Mouse (Mus musculus) thymus, adult 2 months (tissue): ENCODE measurements around the gene Idh3a. TPM values are rescaled to one million over a fixed set of nuclear protein-coding genes. Genes with fewer than 3 reads are reported as not detected.

Source experiments
- DNase-seq: peaks from one replicate; pipeline ENCODE4 v3.0.0; 2021
- H3K27ac ChIP-seq: fragments of 200-500 bp; 2 replicates; pipeline ENCODE4 v1.5.1; 2012; ENCODE audit warnings: low read length, control low read depth; ENCODE audit not compliant: control insufficient read depth, insufficient read depth
- H3K27me3 ChIP-seq: fragments of 200-500 bp; 2 replicates; pipeline ENCODE4 v1.6.1; 2012; ENCODE audit warnings: mild to moderate bottlenecking, low read length, moderate library complexity, mixed read lengths; ENCODE audit not compliant: control insufficient read depth, insufficient read depth
- H3K36me3 ChIP-seq: fragments of 200-500 bp; 2 replicates; pipeline ENCODE4 v1.6.1; 2012; ENCODE audit warnings: mild to moderate bottlenecking, low read length, moderate library complexity; ENCODE audit not compliant: control insufficient read depth, insufficient read depth
- H3K4me1 ChIP-seq: fragments of 200-500 bp; replicated peaks from 2 replicates; pipeline ENCODE4 v1.6.1; 2012; ENCODE audit warnings: low read length; ENCODE audit not compliant: control insufficient read depth, insufficient read depth
- H3K4me3 ChIP-seq: fragments of 200-500 bp; 2 replicates; pipeline ENCODE4 v1.5.1; 2012; ENCODE audit warnings: mild to moderate bottlenecking, low read length, control low read depth, moderate library complexity; ENCODE audit not compliant: control insufficient read depth, insufficient read depth
- CTCF ChIP-seq: fragments of 200-500 bp; IDR thresholded peaks from 2 replicates; pipeline ENCODE4 v1.5.1; 2012; ENCODE audit warnings: mild to moderate bottlenecking, control low read depth, low read length, moderate library complexity, borderline replicate concordance; ENCODE audit not compliant: control insufficient read depth, poor library complexity, insufficient read depth; ENCODE audit errors: extremely low read depth
- POLR2A ChIP-seq: fragments of 200-500 bp; IDR thresholded peaks from 2 replicates; pipeline ENCODE4 v1.6.1; 2012; ENCODE audit warnings: mild to moderate bottlenecking, low read length, control low read depth, moderate library complexity; ENCODE audit not compliant: control insufficient read depth, poor library complexity, insufficient read depth; ENCODE audit errors: extremely low read depth
- WGBS: fragments of 180-500 bp; shearing (Covaris S2); methylation state at CpG from one replicate; pipeline ENCODE4 v1.1.7; 2018; 5-methylcytosine and 5-hydroxymethylcytosine counted together
- polyA plus RNA-seq: library from polyadenylated mRNA; depleted of rRNA; stranded (reverse); fragments of >200 nt; gene quantifications from 2 replicates; pipeline ENCODE4 v1.2.3, GENCODE M21; 2012

Gene Idh3a
- polyA plus RNA-seq, 1 experiment, result 50.1 TPM

DNA sequence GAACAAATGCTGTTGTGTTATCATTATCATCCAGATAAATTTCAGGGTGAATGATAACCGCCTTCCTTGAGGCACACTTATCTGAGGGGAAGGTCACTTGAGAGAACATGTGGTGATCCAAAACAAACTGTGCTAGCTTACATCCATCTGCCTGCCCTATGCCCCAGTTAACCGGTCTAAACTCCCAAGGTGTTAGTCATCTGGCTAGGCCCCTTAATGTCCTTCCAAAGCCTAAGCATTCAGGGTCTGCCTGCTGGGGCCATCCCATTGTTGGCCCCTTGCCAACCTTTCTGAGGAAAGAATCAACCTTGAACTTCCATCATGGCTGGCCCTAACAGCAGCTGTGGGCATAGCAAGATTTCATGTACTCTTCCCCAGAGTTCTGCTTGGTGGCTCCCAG, 56.0 kb downstream of the Idh3a start:
- H3K36me3 ChIP-seq, result no peaks in the 10 kb centered on the region
- no peak overlapping the region for H3K27ac ChIP-seq
- H3K27me3 ChIP-seq, result no peaks in the 10 kb centered on the region
- 0 out of 2 replicates have a peak, but pooled peaks cover 2% of the 10 kb centered on the region for H3K4me1 ChIP-seq
- H3K4me3 ChIP-seq, result no peak overlapping the region
- WGBS, result 96% methylated on average over 2 of the region's 2 CpGs
- DNase-seq, result no peak
- TF ChIP-seq CTCF (no peak), POLR2A (no peak)

DNA sequence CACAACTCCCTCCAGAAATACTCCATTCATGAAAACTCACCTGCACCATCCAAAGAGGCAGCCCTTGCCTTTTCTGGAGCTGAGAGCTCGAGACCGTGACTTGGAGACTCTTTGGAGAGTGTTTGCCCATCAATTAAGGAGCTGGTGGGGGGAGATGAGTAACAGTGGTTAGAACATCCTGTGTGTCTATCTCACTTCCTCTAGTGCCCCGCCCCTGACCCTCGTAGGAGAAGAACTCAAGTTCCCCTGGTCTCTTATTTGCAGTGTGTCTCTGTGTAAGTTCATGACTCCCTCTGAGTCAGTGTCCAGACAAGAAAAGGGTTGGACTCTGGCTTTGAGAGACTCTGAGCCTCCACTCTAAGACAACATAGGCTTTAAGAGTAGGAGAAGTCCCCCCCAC, 56.4 kb downstream of the Idh3a start:
- Histone ChIP-seq H3K4me3 (no peak overlapping the region), H3K36me3 (no peaks in the 10 kb centered on the region), H3K27ac (no peak overlapping the region), H3K4me1 (0 out of 2 replicates have a peak, but pooled peaks cover 2% of the 10 kb centered on the region), H3K27me3 (no peaks in the 10 kb centered on the region)
- no peak for TF ChIP-seq POLR2A
- no peak for TF ChIP-seq CTCF
- DNase-seq, result peak; percentile 29
- WGBS, result 16% methylated on average over 4 of the region's 4 CpGs

DNA sequence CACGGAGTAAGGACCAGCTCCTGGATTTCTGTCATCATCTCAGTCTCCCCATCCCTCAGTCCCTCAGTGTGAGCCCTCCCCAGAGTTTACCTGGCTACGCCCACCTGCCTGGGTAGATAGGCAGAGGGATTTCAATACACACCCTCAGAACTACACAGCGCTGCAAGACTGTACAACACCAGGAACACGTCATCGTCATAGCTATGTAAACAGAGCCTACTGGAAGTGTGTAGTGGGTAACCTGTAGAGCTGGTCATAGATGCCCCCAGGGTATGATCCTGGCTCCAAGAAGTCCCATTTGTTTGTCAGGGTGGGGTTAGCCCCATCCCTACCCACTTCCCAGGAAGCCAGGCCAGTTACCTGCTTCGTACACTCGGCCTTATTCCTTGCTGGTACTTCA, 57.0 kb downstream of the Idh3a start:
- Histone ChIP-seq H3K27ac (no peak overlapping the region), H3K27me3 (no peaks in the 10 kb centered on the region), H3K36me3 (no peaks in the 10 kb centered on the region), H3K4me3 (no peak overlapping the region), H3K4me1 (0 out of 2 replicates have a peak, but pooled peaks cover 2% of the 10 kb centered on the region)
- 94% methylated on average over 7 of the region's 7 CpGs for WGBS
- no peak for DNase-seq
- TF ChIP-seq POLR2A (no peak), CTCF (no peak)

DNA sequence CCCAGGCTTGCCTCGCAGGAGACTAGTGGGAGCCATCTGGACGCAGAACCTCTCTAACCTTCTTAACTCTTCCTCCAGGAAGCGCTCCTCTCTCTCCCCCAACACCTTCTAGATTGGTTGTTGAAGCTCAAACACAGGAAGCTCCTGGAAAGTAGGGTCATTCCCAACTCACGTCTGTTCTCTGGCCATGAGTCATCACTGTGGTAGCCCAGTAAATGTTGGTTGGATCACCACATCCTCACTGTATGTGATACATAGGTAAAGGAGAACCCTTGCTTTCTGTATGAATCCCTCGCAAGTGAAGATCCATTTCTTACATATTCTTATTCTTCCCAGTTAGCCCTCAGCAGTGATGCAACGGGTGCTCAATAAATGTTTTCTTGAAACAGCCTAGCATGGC, 59.4 kb downstream of the Idh3a start:
- no peak for DNase-seq
- TF ChIP-seq CTCF (no peak), POLR2A (no peak)
- no peak overlapping the region for H3K27ac ChIP-seq
- 0 out of 2 replicates have a peak, but pooled peaks cover 2% of the 10 kb centered on the region for H3K4me1 ChIP-seq
- no peak overlapping the region for H3K4me3 ChIP-seq
- no peaks in the 10 kb centered on the region for H3K27me3 ChIP-seq
- no peaks in the 10 kb centered on the region for H3K36me3 ChIP-seq
- WGBS, result 80% methylated on average over 6 of the region's 6 CpGs

DNA sequence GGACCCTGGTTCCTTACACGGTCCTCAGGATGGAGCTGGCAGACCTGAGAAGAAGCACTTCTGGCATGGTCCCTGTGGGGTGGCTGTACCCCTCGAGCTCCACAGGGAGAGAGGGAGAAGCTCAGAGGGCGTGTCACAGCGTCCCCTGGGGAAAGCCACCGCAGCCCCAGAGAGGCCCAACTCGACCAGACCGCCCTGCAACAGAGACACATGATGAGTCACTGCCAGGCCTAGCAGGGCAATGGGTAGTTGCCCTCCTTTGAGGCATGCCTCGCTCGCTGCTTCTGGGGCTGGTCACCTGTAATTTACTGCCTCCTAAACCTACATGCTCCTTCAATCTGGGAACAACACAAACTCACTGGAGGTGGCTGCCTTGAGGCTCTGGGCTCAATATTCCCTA, 60.1 kb downstream of the Idh3a start:
- no peaks in the 10 kb centered on the region for H3K27me3 ChIP-seq
- no peak overlapping the region for H3K27ac ChIP-seq
- H3K4me3 ChIP-seq, result no peak overlapping the region
- H3K36me3 ChIP-seq, result no peaks in the 10 kb centered on the region
- TF ChIP-seq CTCF, result no peak
- no peak for TF ChIP-seq POLR2A
- WGBS, result 78% methylated on average over 9 of the region's 9 CpGs
- DNase-seq, result no peak
- H3K4me1 ChIP-seq, result 0 out of 2 replicates have a peak, but pooled peaks cover 2% of the 10 kb centered on the region

DNA sequence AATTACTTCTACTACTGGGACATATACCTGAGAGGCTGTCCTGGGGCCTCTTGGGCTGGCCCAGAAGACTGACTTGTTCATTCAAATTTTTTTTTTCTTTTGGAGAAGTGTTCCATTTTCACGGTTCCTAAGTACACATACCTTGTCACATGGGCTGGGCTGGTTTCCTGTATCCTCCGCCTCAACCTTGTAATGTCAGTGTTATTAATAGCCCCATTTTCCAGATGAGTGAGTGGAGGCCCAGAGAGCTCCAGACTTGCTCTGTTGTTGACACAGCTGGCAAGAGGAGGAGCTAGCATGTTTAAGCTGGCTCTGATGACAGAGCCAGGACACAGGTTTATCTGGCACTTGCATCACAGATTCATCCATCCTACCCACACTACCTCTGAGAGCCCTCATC, 61.3 kb downstream of the Idh3a start:
- Histone ChIP-seq H3K4me1 (0 out of 2 replicates have a peak, but pooled peaks cover under 1% of the 10 kb centered on the region), H3K27me3 (no peaks in the 10 kb centered on the region), H3K4me3 (no peak overlapping the region), H3K36me3 (no peaks in the 10 kb centered on the region), H3K27ac (no peak overlapping the region)
- TF ChIP-seq POLR2A (no peak), CTCF (no peak)
- WGBS, result 45% methylated on average over 2 of the region's 2 CpGs
- DNase-seq, result no peak

DNA sequence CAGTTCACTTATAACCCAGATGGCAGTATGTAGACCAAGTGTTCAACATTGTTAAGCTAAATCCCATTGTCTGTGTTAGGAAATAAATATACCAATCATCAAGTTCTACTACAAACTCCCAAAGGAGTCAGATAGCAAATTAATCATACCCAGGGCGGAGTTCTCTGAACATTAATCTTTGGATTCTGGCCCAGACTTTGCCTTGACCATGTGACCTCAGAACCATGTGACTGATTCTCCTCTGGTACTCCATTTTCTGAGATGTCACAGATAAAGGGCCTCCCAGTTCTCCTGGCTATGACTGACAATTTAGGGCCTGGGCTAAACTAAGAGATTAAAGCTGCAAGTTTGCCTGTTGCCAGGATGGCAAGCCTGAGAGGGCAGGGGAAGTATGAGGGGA, 63.2 kb downstream of the Idh3a start:
- TF ChIP-seq CTCF, result no peak
- TF ChIP-seq POLR2A, result no peak
- H3K27me3 ChIP-seq, result no peaks in the 10 kb centered on the region

More for the DNA sequence above, 63.2 kb downstream of the Idh3a start:
- no peak for DNase-seq
- H3K4me1 ChIP-seq, result no peaks in the 10 kb centered on the region
- H3K4me3 ChIP-seq, result no peak overlapping the region
- H3K36me3 ChIP-seq, result no peaks in the 10 kb centered on the region
- 89% methylated on average over 1 of the region's 1 CpGs for WGBS
- no peak overlapping the region for H3K27ac ChIP-seq
